Mouse (Mus musculus): Measurements from ENCODE around the gene Cnot8.
A peak's percentile ranks its signal among the peaks of the same experiment; 100 is the strongest.
"Not testable (repeated sequence)": the region's sequence is repeated elsewhere in the genome, so short reads cannot be mapped to it uniquely, and the experiment has no call there.

Cnot8 gene

GRCm38 (mm10) chr11:58103697-58104306 lies at the start of gene Cnot8:
TSS of gene Cnot8 (plus strand) at chr11:58104153.
- peak; percentile 98 for DNase-seq (ENCODE audit: low spot score)

- peak; percentile 73 for DNase-seq (ENCODE audit: low spot score)
These were observed 46.5 kb upstream of the Cnot8 start for GRCm38 (mm10) chr11:58057455-58057854.

DNA sequence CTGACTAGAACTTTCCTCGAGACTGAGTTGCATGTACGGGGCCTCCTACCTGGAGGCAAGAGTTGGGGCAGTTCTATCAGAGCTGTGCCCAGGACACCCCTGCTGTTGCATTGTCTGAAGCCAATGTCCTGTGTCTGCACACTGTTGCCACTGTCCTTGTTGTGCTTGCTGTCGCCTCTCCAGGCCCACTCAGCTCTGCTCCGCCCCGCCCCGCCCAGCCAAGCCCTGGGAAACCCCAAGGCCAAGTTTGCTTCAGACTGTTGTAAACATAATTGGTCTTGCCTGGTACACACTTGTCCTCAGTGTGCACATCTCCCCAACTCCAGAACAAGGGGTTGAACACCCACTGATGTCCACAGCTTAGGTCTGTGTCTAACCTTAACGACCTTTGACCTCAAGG lies 44.2 kb upstream of the Cnot8 start:
- not testable (repeated sequence) for DNase-seq (ENCODE audit: low spot score)

GRCm38 (mm10) chr11:58061218-58061617 lies 42.7 kb upstream of the Cnot8 start:
- not testable (repeated sequence) for DNase-seq (ENCODE audit: low spot score)

DNA sequence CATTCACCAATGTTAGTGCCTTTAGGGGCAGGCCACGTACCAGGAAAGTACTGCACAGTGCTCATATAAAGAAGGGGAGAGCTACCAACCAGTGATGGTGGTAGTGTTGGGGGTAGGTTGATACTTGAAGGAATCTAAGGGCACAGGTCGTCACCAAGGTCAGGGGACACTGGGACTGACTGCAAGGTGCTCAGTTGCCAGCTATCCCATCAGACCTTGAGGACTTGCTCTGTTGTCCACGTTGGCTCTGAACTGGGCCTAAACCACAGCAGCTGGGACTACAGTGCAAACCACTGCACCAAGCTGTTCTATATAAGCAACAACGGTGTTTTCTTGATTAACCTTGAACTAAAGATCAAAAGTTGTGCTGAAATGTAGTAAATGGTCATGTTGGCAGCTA lies 41.4 kb upstream of the Cnot8 start:
- no peak for DNase-seq (ENCODE audit: low spot score)

DNA sequence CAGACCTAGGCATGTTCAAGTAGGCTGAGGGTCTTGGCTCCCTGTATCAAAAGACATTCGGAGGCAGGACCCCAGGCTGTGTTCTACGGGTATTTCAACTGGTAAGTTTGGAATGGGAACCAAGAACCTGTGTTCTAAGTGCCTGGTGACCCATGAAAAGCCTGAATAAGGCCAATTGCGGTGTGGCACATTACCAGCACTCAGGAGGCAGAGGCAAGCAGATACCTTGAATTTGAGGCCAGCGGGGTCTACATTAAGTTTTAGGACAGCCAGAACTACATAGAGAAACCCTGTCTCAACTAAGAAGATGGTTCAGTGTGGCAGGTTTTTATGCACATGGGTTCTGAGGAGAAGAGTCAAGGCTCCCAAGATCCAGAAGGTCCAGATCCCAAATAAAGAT lies 38.9 kb upstream of the Cnot8 start:
- no peak for DNase-seq (ENCODE audit: low spot score)

- no peak for DNase-seq (ENCODE audit: low spot score)
These were observed 31.0 kb upstream of the Cnot8 start for GRCm38 (mm10) chr11:58072978-58073377.

DNA sequence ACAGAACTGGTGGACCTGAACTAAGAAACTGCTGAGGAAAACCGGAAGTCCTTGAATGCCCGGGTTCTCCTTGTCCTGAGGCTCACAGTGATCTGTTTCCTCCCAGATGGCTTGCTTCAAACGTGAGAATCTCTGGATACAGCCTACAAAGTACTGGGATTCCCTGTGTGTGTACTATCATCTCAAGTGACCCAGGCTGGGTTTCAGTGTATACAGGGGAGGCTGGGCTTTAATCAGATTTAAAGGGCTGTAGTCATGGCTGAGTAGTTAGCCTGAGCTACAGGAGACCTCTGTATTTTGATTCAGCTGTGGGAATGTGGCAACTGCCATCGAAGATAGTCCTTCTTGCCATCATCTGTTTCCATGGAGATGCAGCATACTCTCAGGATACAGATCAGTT lies 26.7 kb upstream of the Cnot8 start:
- no peak for DNase-seq (ENCODE audit: low spot score)

DNA sequence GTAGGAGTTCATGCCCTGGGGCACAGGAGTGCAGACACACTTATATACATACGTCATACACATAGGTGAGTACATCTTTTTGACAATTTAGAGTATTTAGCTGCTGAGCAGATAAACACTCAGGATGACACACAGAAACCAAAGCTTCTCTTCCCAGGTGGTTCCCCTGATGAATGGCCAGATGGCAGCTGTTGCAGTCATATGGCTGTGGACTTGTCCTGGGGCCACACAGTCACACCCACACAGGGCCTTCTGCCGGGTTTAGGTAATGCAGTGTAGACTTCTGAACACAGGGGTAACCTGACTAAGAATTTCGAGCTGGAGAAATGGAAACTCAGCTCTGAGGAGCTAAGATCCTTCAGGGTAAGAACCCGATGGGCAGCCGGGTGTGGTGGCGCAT lies 22.2 kb upstream of the Cnot8 start:
- DNase-seq (ENCODE audit: low spot score): no peak

DNA sequence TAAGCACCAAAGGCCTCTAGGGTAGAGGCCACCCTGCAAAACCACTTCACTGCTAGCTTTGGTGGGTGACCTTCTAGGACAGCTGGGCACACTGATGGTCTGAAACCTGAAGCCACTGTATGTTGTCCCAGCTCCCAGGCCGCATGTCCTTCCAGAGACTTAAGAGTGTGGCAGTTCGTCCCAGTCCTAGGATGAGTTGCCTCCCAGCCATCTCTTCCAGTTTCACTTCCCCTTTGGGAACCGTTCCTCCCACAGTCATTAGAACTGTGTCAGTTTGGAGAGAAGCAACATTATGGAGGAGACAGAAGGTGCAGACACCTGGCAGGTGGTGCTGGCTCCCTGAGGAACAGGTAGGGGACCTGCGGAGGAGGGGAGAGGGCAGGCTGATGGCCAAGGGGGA lies 11.4 kb upstream of the Cnot8 start:
- DNase-seq (ENCODE audit: low spot score): no peak

DNA sequence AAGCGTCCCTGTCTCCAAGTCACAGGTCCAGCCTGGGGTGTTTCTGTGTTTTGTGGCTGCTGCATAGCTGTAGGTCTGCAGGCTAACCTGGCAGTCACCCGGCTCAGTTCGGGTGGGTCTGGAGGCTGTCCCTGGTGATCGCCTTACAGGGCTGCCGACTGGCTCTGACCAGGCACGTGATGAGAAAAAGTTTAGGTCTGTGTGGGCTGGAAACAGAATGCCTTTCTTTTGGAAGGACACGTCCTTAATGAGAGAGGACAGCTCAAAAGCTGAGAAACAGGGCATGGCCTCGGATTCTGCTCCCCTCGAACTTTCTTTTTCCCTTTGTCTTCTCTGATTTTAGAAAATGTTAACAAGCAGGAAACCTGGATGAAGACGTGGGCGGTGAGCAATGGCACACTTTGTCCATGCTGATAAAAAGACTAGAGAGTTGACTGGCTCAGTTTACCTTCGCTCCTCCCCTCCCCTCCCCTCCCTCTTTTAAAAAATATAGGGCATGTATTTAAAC lies 10.9 kb upstream of the Cnot8 start, which contains the start of gene Gm12248:
Gene Gm12248 (minus strand): TSS at position 114 of the 508 bp plus-strand sequence.
- peak; percentile 67 for DNase-seq (ENCODE audit: low spot score)

DNA sequence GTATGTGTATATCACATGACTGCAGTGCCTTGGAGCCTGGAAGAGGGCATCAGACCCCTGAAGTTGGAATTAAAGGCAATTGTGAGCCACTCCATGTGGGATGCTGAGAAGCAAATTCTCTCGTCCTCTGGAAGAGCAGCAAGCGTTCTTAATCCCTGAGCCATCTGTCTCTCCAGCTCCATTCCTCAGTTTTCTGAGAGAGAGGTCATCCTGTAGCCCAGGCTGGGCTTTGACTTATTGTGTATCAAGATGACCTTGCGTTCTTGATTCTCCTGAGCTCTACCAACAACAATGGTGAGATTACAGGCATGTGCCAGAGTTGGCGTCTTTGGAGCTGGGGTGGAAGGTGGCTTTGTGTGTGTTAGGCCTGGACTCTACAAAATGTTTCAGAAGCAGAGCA lies 9.2 kb upstream of the Cnot8 start:
- no peak for DNase-seq (ENCODE audit: low spot score)

- no peak for DNase-seq (ENCODE audit: low spot score)
These were observed 8.4 kb upstream of the Cnot8 start for GRCm38 (mm10) chr11:58095561-58095960.

- DNase-seq (ENCODE audit: low spot score): no peak
These were observed 7.8 kb upstream of the Cnot8 start for GRCm38 (mm10) chr11:58096160-58096559.

DNA sequence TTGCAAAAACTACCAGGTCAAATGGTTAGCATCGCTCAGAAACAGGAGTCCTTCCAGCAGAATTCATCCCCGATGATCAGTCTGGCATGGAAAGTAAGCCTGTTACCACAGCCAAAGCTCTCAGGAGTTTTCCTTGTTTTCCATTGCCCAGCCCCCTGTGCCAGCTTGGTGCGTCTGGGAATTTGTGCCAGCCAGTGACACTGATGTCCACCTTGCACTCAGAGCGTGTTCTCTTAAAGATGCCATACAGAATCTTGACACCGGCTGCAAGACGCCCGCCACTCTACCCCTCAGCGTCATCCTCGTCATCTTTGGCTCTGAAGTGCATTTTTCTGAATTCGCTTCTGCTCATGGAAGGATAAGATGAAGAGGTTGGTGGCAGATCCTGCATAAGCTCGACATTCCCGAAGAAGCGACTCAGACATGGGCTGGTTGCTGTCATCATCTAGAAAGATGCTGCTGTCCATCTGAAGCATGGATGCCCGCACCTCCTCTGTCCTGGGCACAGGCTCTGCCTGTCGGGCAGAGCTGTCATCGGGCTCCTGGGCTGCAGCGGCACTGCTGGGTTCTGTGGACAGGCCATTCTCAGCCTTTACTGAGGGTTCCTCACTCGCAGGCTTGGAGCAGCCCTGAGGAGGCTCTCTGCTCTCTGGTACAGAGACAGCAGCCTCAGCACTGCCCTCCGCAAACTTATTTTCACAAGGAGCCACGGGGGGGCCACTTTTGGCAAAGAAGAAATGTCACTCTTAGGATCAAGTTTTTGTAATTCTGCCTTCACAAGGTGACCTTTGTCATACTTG lies 6.9 kb upstream of the Cnot8 start:
- DNase-seq (ENCODE audit: low spot score): no peak

- peak; percentile 47 for DNase-seq (ENCODE audit: low spot score)
These were observed 6.2 kb upstream of the Cnot8 start for GRCm38 (mm10) chr11:58097621-58098365.

DNA sequence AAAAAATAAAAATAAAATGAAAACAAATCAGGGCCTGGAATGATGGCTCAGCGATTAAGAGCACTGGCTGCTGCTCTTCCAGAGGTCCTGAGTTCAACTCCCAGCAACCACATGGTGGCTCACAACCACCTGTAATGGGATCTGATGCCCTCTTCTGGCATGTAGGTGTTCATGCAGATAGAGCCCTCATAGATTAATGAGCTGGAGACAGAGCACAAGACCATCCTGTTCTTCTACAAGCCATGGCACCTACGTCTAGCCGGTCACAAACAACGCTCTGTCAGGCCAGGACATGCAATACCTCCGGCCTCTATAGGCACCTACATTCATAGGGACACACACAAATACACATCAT lies 5.6 kb upstream of the Cnot8 start:
- DNase-seq (ENCODE audit: low spot score): not testable (repeated sequence)

GRCm38 (mm10) chr11:58100006-58100405 lies 3.9 kb upstream of the Cnot8 start:
- DNase-seq (ENCODE audit: low spot score): no peak

DNA sequence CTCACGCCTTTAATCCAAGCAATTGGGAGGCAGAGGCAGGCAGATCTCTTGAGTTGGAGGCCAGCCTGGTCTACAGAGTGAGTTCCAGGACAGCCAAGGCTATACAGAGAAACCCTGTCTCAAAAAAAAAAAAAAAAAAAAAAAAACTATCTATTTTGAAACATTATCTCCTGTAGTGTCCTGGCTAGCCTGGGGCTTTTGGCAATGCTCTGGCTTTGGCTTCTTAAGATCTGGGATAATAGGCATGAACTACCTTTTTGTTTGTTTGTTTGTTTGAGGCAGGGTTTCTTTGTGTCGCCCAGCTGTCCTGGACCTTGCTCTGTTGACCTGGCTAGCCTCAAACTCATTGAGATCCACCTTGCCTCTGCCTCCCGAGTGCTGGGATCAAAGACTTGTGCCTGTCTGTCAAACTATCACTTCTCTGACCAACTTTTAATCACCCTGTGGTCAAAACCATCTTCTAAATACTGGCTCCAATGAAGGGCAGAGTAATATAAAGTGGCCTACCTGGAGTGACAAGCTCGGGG lies 2.7 kb upstream of the Cnot8 start:
- no peak for DNase-seq (ENCODE audit: low spot score)

GRCm38 (mm10) chr11:58102146-58102545 lies 1.8 kb upstream of the Cnot8 start:
- no peak for DNase-seq (ENCODE audit: low spot score)

GRCm38 (mm10) chr11:58102581-58103343 lies 1.2 kb upstream of the Cnot8 start:
- DNase-seq (ENCODE audit: low spot score): no peak

DNA sequence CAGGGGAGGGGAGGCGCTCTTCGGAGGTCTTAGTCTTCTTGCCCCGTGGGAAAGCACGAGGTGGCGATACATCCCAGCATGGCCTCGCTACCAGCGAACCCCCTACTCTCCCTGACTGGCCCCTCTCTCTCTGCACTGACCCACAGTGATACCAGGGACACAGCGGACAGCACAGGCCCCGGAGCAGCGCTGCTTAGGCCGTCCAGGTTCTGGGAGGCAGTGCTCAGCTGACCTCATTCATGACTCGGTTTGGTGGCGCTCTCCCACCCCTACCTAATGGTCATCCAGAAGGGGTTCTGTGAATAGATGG lies 654 bp upstream of the Cnot8 start:
- peak; percentile 61 for DNase-seq (ENCODE audit: low spot score)

Data from testis, postnatal 10 days (tissue).